Mouse (Mus musculus): ENCODE measurements around the gene Poln. TPM values are rescaled to one million over a fixed set of nuclear protein-coding genes. Genes with fewer than 3 reads are reported as not detected.
A peak's percentile ranks its signal among the peaks of the same experiment; 100 is the strongest.

Poln gene
- total RNA-seq, 2 experiments from 2014 or later: 1.1 to 2.1 TPM

- intact Hi-C loops (cut with DNase I): no loop called here
- H3K27ac ChIP-seq: no peak overlapping the region
- no peak overlapping the region for H3K4me3 ChIP-seq
- DNase-seq: no peak
- no peak for TF ChIP-seq CTCF (IDR thresholded peaks at IDR 0.05)
These were observed 161.8 kb downstream of the Poln start for GRCm38 (mm10) chr5:34007392-34007941.

DNA sequence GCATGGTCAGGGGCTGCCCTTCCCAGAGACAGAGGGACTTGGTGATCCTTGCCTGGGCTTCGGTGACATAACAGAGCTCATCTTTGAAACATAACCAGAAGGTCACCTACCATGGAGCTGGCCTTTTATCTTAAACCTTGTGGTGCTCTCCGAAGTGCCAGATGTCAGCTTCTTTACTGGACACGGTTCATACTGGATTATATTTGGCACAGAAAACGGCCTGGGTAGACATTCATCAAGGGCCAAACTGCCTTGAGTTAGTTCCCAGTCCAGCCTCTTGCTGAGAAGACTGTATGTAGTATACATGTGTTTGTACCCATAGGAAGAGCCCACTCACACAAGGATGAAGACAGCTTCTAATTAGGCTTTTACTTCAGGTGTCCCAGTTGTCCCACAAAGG is 162.4 kb downstream of the Poln start:
- H3K4me3 ChIP-seq: no peak overlapping the region
- no peak for TF ChIP-seq CTCF (IDR thresholded peaks at IDR 0.05)
- intact Hi-C loops (cut with DNase I): no loop called here
- DNase-seq: no peak
- no peak overlapping the region for H3K27ac ChIP-seq

DNA sequence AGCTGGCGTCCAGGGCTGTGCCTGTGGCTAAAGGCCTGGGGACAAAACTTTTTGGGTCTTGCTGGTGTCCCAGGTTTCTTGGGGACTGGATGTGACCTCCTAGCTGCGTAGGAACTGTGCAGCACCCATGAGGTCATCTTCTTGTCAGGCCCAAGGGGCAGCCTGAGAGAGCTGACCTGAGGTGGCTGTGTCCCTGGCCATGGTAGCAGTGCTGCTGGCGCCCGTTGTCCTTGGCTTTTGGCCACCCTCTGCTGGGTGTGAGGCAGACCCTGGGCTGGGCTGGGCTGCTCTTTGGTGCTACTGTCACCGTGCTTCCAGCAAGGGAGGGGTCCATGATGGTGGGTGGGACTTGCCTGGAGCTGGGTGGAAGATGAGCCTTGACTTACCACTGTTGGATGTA is 164.6 kb downstream of the Poln start:
- no peak for TF ChIP-seq CTCF (IDR thresholded peaks at IDR 0.05)
- intact Hi-C loops (cut with DNase I): no loop called here
- Histone ChIP-seq H3K27ac (no peak overlapping the region), H3K4me3 (no peak overlapping the region)
- DNase-seq: no peak

- intact Hi-C loops (cut with DNase I): no loop called here
- TF ChIP-seq CTCF (IDR thresholded peaks at IDR 0.05): no peak
- no peak for DNase-seq
- Histone ChIP-seq H3K27ac (no peak overlapping the region), H3K4me3 (no peak overlapping the region)
These were observed 166.6 kb downstream of the Poln start for GRCm38 (mm10) chr5:34002636-34003035.

DNA sequence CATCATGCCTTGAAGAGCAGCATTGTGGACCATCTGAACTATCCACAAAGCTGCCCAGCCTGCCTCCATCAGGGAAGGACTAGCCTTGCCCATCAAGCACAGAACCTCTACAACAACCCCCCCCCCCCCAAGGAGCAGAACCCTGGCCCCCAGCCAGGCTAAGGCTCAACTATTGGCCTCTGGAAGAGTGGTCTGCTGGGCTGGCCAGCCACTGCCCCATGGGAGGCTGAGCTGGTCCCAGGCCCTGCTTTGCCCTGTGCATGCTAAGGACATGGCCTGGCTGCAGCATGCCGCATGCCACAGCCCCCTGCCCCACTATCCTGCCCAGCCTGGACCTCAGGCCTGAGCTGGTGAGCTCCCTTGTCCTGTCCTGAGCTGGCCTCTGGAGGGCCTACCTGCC is 167.8 kb downstream of the Poln start:
- Histone ChIP-seq H3K27ac (no peak overlapping the region), H3K4me3 (no peak overlapping the region)
- intact Hi-C loops (cut with DNase I): no loop called here
- TF ChIP-seq CTCF (IDR thresholded peaks at IDR 0.05): no peak
- DNase-seq: no peak

DNA sequence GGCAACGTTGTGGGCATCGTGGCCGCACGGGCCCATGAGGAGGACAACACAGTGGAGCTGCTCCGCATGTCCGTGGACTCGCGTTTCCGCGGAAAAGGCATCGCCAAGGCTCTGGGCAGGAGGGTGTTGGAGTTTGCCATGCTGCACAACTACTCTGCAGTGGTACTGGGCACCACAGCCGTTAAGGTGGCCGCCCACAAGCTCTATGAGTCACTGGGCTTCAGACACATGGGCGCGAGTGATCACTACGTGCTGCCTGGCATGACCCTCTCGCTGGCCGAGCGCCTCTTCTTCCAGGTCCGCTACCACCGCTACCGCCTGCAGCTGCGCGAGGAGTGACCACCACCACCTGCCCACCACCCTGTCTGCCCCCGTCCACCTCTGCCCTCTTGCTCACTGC is 168.4 kb downstream of the Poln start:
- DNase-seq: no peak
- Histone ChIP-seq H3K27ac (no peak overlapping the region), H3K4me3 (no peak overlapping the region)
- no peak for TF ChIP-seq CTCF (IDR thresholded peaks at IDR 0.05)
- intact Hi-C loops (cut with DNase I): no loop called here

GRCm38 (mm10) chr5:33999466-34000090 is 169.7 kb downstream of the Poln start:
- Histone ChIP-seq H3K27ac (no peak overlapping the region), H3K4me3 (no peak overlapping the region)
- intact Hi-C loops (cut with DNase I): no loop called here
- no peak for DNase-seq
- TF ChIP-seq CTCF (IDR thresholded peaks at IDR 0.05): no peak

DNA sequence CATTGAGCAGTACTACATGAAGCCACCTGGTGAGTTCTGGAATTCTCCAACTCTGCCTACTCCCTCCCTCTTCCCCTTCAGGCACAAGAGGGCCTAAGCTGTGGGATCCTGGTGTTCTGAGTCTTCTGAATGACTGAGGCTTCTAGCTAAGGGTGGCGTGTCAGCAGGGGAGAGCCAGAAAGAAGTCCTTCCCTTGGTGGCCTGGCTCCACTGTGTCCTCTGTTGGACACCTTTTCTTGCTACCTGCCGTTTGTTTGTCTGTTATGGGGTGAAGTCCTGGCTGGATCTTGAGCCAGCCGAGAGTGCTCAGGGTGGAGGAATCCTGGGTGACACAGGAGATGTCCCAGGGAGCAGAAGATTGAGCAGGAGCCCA is 170.8 kb downstream of the Poln start:
- no peak for DNase-seq
- intact Hi-C loops (cut with DNase I): no loop called here
- TF ChIP-seq CTCF (IDR thresholded peaks at IDR 0.05): no peak
- H3K27ac ChIP-seq: no peak overlapping the region
- no peak overlapping the region for H3K4me3 ChIP-seq

DNA sequence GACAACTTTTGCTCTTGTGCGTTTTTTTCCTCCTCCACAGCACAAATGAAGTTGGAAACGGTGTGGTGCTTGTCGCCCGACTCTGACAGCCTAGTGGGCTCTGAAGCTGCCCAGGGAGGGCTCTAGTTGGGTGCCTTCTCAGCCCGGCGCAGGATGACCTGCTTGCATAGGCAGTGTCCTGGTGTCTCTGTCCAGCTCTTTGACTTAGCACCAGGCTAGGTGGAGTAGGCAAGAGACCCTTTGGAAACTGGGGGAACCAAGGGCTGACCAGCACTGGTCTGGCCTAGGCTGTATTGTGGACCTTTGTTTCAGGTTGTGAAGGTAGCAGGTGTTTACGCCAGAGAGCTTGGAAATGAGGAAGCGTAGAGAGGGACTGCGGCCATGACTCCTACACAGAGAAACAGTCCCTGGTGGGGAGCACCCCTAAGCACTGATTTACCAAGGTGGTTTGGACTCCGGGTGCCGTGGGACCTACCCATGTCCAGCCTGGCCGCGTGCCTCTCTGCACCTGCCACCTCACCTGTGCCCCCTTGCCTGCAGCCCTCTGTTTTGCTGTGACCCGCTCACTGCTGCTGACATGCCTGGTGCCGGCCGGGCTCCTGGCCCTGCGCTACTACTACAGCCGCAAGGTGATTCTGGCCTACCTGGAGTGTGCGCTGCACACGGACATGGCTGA is 171.3 kb downstream of the Poln start:
- Histone ChIP-seq H3K4me3 (peak overlapping the region; percentile 71), H3K27ac (no peak overlapping the region)
- no peak for TF ChIP-seq CTCF (IDR thresholded peaks at IDR 0.05)
- no peak for DNase-seq
- intact Hi-C loops (cut with DNase I): no loop called here

- DNase-seq: peak; percentile 70
- no peak overlapping the region for H3K27ac ChIP-seq
These were observed 172.1 kb downstream of the Poln start for GRCm38 (mm10) chr5:33997051-33997741.

GRCm38 (mm10) chr5:33996694-33997045 is 172.6 kb downstream of the Poln start:
- Histone ChIP-seq H3K27ac (no peak overlapping the region), H3K4me3 (peak overlapping the region; percentile 71)
- no peak for DNase-seq
- no peak for TF ChIP-seq CTCF (IDR thresholded peaks at IDR 0.05)
- intact Hi-C loops (cut with DNase I): no loop called here

More at GRCm38 (mm10) chr5:33997051-33997741, 172.1 kb downstream of the Poln start:
- intact Hi-C loops (cut with DNase I): no loop called here
- TF ChIP-seq CTCF (IDR thresholded peaks at IDR 0.05): no peak
- peak overlapping the region; percentile 71 for H3K4me3 ChIP-seq

DNA sequence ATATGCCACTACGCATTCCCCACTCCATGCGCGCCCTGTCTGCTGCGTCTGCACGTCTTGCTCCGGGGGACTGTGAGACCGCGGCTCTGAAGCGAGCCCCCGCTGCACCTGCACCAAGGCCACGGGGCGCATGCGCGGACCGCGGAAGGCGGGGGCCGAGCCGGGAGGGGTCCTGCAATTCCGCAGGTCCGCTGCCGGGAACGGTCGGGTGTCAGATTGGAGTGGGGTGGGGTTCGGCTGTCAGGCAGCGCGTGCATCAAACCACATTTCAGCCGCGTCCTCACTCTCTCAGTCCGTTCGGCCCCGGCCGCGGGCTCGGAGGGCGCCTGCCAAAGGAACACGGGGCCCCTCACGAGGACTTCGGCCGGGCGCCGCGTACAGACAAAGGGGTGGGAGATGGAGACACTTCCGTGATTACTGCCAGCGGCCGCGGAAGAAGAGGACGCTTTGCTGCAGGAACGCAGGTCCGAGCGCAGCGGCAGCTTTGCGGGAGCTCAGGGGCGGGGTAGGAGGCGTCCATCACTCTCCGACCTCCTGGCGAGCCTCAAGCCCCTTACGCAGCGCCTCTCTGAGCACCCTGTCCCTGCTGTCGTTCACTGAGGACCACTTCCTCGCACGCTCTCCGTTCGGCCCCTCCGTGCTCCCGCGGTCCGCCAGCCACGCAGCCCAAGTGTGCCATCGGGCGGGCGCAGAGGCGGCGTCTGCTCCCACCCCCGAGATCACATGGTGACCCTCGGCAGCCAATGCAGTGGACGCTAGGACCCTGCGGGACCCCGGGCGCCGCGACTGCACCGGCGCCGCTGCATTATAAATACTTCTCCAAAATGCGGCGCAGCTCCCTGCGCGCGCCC is 173.2 kb downstream of the Poln start, which contains the start of gene Nat8l:
Gene Nat8l, plus strand, starts transcription at position 142 of the 851 bp plus-strand sequence.
- no peak for TF ChIP-seq CTCF (IDR thresholded peaks at IDR 0.05)
- peak; percentile 43 for DNase-seq
- intact Hi-C loops (cut with DNase I): no loop called here
- Histone ChIP-seq H3K27ac (no peak within 1 kb of the TSS), H3K4me3 (peak within 1 kb of the TSS; percentile 71)
